Mouse (Mus musculus) liver, embryonic 16.5 days (tissue): ENCODE measurements around the gene Tbc1d4. TPM values are rescaled to one million over a fixed set of nuclear protein-coding genes. Genes with fewer than 3 reads are reported as not detected.

Experiments used
- ATAC-seq: fragments of 200-750 bp; cut with Nextera tagmentation; 2 replicates; pipeline ENCODE4 v1.8.0; 2017; ENCODE audit warnings: low read depth, mild to moderate bottlenecking, moderate number of reproducible peaks, moderate library complexity
- H3K27ac ChIP-seq: fragments of 300-500 bp; sonication (generic); 2 replicates; pipeline ENCODE4 v1.5.1; 2014; ENCODE audit warnings: mild to moderate bottlenecking, low read length
- H3K27me3 ChIP-seq: fragments of 300-500 bp; sonication (generic); 2 replicates; pipeline ENCODE4 v1.6.1; 2014; ENCODE audit warnings: low read depth, low read length, mixed read lengths; ENCODE audit not compliant: control insufficient read depth, insufficient read depth
- H3K36me3 ChIP-seq: fragments of 300-500 bp; sonication (generic); 2 replicates; pipeline ENCODE4 v1.6.1; 2014; ENCODE audit warnings: mild to moderate bottlenecking; ENCODE audit not compliant: control insufficient read depth, insufficient read depth
- H3K4me1 ChIP-seq: fragments of 300-500 bp; sonication (generic); 2 replicates; pipeline ENCODE4 v1.6.1; 2014; ENCODE audit warnings: low read depth, low read length, mixed read lengths; ENCODE audit not compliant: control insufficient read depth
- H3K4me2 ChIP-seq: fragments of 300-500 bp; sonication (generic); 2 replicates; pipeline ENCODE4 v1.6.1; 2014; ENCODE audit warnings: low read depth, low read length, mixed read lengths
- H3K4me3 ChIP-seq: fragments of 300-500 bp; sonication (generic); 2 replicates; pipeline ENCODE4 v1.5.1; 2014; ENCODE audit warnings: low read depth, mild to moderate bottlenecking, low read length
- H3K9ac ChIP-seq: fragments of 300-500 bp; sonication (generic); 2 replicates; pipeline ENCODE4 v1.6.1; 2014; ENCODE audit warnings: low read depth, low read length
- H3K9me3 ChIP-seq: fragments of 300-500 bp; sonication (generic); replicated peaks from 2 replicates; pipeline ENCODE4 v1.6.1; 2016; ENCODE audit warnings: low read length; ENCODE audit not compliant: control insufficient read depth
- WGBS: fragments of 180-500 bp; shearing (Covaris S2); extraction: QIAGEN DNeasy Blood & Tissue Kit; methylation state at CpG from one replicate; pipeline ENCODE4 v1.1.7; 2014; ENCODE audit not compliant: insufficient replicate concordance; 5-methylcytosine and 5-hydroxymethylcytosine counted together
- polyA plus RNA-seq: library from polyadenylated mRNA; unstranded; fragments of >200 nt; fragmentation: Nextera tagmentation; extraction: Ambion mirVana; gene quantifications from 2 replicates; pipeline ENCODE4 v1.2.1, GENCODE M21; 2015

Tbc1d4 gene
- polyA plus RNA-seq: 1.5 and 2.0 TPM in 2 replicates

- Histone ChIP-seq H3K4me3 (peak within 1 kb of the TSS; percentile 63), H3K4me2 (peak within 1 kb of the TSS; percentile 60), H3K27me3 (peaks cover 17% of the 10 kb centered on the region), H3K4me1 (no peaks in the 10 kb centered on the region; the same call in 1 of the 2 replicates), H3K27ac (no peak within 1 kb of the TSS), H3K9ac (no peak within 1 kb of the TSS; the same call in 1 of the 2 replicates), H3K36me3 (no peaks in the 10 kb centered on the region), H3K9me3 (no peaks in the 10 kb centered on the region)
- WGBS: under 1% methylated on average over 62 of the region's 62 CpGs
- ATAC-seq: peak; percentile 76
These were observed at the start of gene Tbc1d4 for GRCm38 (mm10) chr14:101608519-101609368. TSS of gene Tbc1d4 (minus strand) at chr14:101609191.

DNA sequence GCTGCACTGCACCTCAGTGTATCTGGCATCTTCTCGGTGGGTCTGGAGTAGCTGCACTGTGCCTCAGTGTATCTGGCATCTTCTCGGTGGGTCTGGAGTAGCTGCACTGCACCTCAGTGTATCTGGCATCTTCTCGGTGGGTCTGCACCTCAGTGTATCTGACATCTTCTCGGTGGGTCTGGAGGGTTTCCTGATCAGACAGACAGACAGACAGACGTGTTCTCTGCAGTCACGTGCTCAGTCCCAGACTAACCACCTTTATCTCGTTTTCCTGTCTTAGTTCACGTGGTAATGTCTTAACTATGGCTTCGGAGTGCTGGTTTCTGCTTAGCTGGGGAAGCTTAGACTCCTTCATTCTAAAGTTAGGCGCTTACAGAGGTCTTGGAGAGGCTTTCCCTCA is 47.3 kb upstream of the Tbc1d4 start:
- Histone ChIP-seq H3K4me1 (peaks cover 6% of the 10 kb centered on the region; the same call in 1 of the 2 replicates), H3K27ac (no peak overlapping the region), H3K36me3 (no peaks in the 10 kb centered on the region), H3K27me3 (no peaks in the 10 kb centered on the region), H3K4me3 (no peak overlapping the region), H3K4me2 (no peak overlapping the region), H3K9me3 (no peaks in the 10 kb centered on the region), H3K9ac (no peak overlapping the region)
- ATAC-seq: no peak
- WGBS: 34% methylated on average over 10 of the region's 10 CpGs

DNA sequence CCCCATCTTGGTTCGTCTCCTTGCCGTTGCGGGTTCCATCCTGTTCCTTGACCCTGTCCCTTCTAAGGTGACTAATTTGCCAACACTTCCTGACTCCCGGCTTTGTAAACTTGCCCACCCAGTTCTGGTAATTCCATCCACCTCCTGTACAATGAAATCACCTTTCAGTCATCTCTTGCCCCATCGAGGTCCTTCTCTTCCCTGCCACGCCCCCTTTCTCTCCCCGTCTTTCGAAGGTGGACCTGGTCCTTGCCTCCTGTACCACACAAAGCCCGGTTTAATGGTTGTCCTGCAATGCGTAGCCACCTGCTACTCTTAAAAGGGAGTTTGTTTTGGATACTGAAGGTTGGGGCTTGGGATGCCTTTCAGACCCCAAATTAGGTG is 45.5 kb upstream of the Tbc1d4 start:
- 1% methylated on average over 10 of the region's 10 CpGs for WGBS
- peak; percentile 1; the same call in 1 of the 2 replicates for ATAC-seq

GRCm38 (mm10) chr14:101653581-101654525 is 44.9 kb upstream of the Tbc1d4 start, which contains the start of gene Uchl3:
TSS of gene Uchl3 (plus strand) at chr14:101653967.
- Histone ChIP-seq H3K4me3 (peak within 1 kb of the TSS; percentile 91), H3K4me2 (peak within 1 kb of the TSS; percentile 94), H3K4me1 (peaks cover 6% of the 10 kb centered on the region; the same call in 1 of the 2 replicates), H3K36me3 (no peaks in the 10 kb centered on the region), H3K27ac (no peak within 1 kb of the TSS; the same call in 1 of the 2 replicates), H3K9me3 (no peaks in the 10 kb centered on the region), H3K9ac (peak within 1 kb of the TSS; percentile 81), H3K27me3 (no peaks in the 10 kb centered on the region)
- ATAC-seq: peak; percentile 87
- WGBS: under 1% methylated on average over 80 of the region's 81 CpGs

More for the DNA sequence above, 45.5 kb upstream of the Tbc1d4 start:
- peak overlapping the region; percentile 94 for H3K4me2 ChIP-seq
- H3K36me3 ChIP-seq: no peaks in the 10 kb centered on the region
- peak overlapping the region; percentile 91 for H3K4me3 ChIP-seq
- H3K9ac ChIP-seq: peak overlapping the region; percentile 81
- peaks cover 6% of the 10 kb centered on the region; the same call in 1 of the 2 replicates for H3K4me1 ChIP-seq
- no peak overlapping the region for H3K27ac ChIP-seq
- no peaks in the 10 kb centered on the region for H3K27me3 ChIP-seq
- H3K9me3 ChIP-seq: no peaks in the 10 kb centered on the region

GRCm38 (mm10) chr14:101652571-101652970 is 43.6 kb upstream of the Tbc1d4 start:
- Histone ChIP-seq H3K4me2 (no peak overlapping the region), H3K27ac (no peak overlapping the region), H3K9me3 (no peaks in the 10 kb centered on the region), H3K4me1 (peaks cover 6% of the 10 kb centered on the region; the same call in 1 of the 2 replicates), H3K36me3 (no peaks in the 10 kb centered on the region), H3K9ac (no peak overlapping the region), H3K27me3 (no peaks in the 10 kb centered on the region), H3K4me3 (no peak overlapping the region)
- ATAC-seq: no peak
- WGBS: 73% methylated on average over 6 of the region's 6 CpGs

- WGBS: 57% methylated on average over 4 of the region's 4 CpGs
- Histone ChIP-seq H3K4me1 (peaks cover 6% of the 10 kb centered on the region; the same call in 1 of the 2 replicates), H3K4me3 (no peak overlapping the region), H3K9ac (no peak overlapping the region), H3K27me3 (no peaks in the 10 kb centered on the region), H3K27ac (no peak overlapping the region), H3K4me2 (no peak overlapping the region), H3K9me3 (no peaks in the 10 kb centered on the region), H3K36me3 (no peaks in the 10 kb centered on the region)
- ATAC-seq: no peak
These were observed 41.6 kb upstream of the Tbc1d4 start for GRCm38 (mm10) chr14:101650551-101650950.

DNA sequence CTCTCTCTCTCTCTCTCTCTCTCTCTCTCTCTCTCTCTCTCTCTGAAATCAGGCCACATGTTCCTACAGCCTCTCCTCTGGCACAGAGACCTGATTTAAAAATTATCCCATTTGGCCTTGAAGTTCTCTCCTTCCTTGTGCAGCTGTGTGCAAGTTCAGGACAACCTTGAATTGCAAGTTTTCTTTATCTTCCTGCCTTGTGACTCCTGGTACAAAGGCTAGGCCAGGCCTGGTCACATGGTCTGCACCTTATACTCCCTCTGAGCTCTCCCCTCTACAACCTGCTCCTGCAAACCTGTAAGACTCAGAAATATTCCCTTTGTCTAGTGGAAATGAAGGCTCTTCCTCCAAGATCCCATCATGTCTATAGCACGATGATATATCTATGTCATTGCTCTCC is 36.0 kb upstream of the Tbc1d4 start:
- Histone ChIP-seq H3K4me3 (no peak overlapping the region), H3K27me3 (no peaks in the 10 kb centered on the region), H3K9me3 (no peaks in the 10 kb centered on the region), H3K9ac (no peak overlapping the region), H3K4me1 (no peaks in the 10 kb centered on the region), H3K4me2 (no peak overlapping the region), H3K36me3 (no peaks in the 10 kb centered on the region), H3K27ac (no peak overlapping the region)
- 52% methylated on average over 1 of the region's 1 CpGs for WGBS
- no peak for ATAC-seq

GRCm38 (mm10) chr14:101640153-101640843 is 31.3 kb upstream of the Tbc1d4 start, which contains the start of gene Commd6:
TSS of gene Commd6 (minus strand) at chr14:101640686.
- H3K27ac ChIP-seq: peak within 1 kb of the TSS; percentile 66
- H3K4me3 ChIP-seq: peak within 1 kb of the TSS; percentile 78
- H3K4me1 ChIP-seq: peaks cover 4% of the 10 kb centered on the region
- 0% methylated on average over 36 of the region's 39 CpGs for WGBS
- H3K9ac ChIP-seq: peak within 1 kb of the TSS; percentile 75
- H3K27me3 ChIP-seq: no peaks in the 10 kb centered on the region
- peak; percentile 97 for ATAC-seq
- H3K36me3 ChIP-seq: no peaks in the 10 kb centered on the region
- no peaks in the 10 kb centered on the region for H3K9me3 ChIP-seq
- H3K4me2 ChIP-seq: peak within 1 kb of the TSS; percentile 74
